ENCODE assay signal across 1 mouse cellular context in the genomic region with DNA sequence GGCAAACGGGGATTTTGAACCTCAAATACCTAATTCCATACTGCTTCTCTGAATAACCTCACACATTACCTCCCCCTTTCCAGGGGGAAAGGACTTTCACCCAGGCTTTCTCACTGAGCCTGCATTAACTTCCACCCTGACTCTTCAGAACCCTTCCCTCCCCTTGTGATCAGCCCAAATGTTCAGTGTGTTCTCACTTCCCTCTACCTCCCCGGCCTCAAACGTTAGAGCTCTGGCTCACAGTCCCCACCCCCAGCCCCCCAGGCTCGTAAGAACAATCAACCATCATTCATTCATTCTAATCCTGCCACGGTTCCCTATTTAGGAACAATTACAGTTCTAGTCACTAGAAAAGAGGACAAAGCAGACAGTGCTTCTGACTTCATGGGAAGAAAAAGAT.
A peak's percentile ranks its signal among the peaks of the same experiment; 100 is the strongest.
TF ChIP-seq lines count a peak whose summit lies in the region.

No protein-coding gene starts in this region.

TF ChIP-seq in CH12.LX, 34 proteins besides CTCF, POLR2A, EP300 and RAD21 (continued from another document):
- TF ChIP-seq JUN (IDR thresholded peaks at IDR 0.05; ENCODE audit: insufficient read depth, low read depth, low read length) = no peak
- no peak for TF ChIP-seq NRF1 (IDR thresholded peaks at IDR 0.05; ENCODE audit: low read depth, low read length)
- TF ChIP-seq KAT2A (IDR thresholded peaks at IDR 0.05; ENCODE audit: insufficient replicate concordance, low read length) = no peak
- no peak for TF ChIP-seq TCF12 (IDR thresholded peaks at IDR 0.05; ENCODE audit: low read depth, low read length)
- no peak for TF ChIP-seq ZKSCAN1 (IDR thresholded peaks at IDR 0.05; ENCODE audit: borderline replicate concordance, low read depth, low read length)
- TF ChIP-seq MAZ (IDR thresholded peaks at IDR 0.05; ENCODE audit: low read depth, low read length) = no peak
- no peak for TF ChIP-seq NELFE (IDR thresholded peaks at IDR 0.05; ENCODE audit: low read depth, low read length)
- TF ChIP-seq IRF4 (IDR thresholded peaks at IDR 0.05; ENCODE audit: low read depth, low read length) = peak; percentile 79
- TF ChIP-seq SMC3 (IDR thresholded peaks at IDR 0.05; ENCODE audit: low read depth, low read length) = 0 out of 2 replicates have a peak, but pooled peaks have one; percentile 4
